Mouse (Mus musculus) ES-E14 (cell line): ENCODE measurements around the gene Cxadr. TPM values are rescaled to one million over a fixed set of nuclear protein-coding genes. Genes with fewer than 3 reads are reported as not detected.

Source experiments
- DNase-seq: peaks from one replicate; pipeline ENCODE4 v3.0.0-alpha.2; 2013; ENCODE audit warnings: low read depth, low spot score
- H3K27ac ChIP-seq: 2 replicates; pipeline ENCODE4 v1.5.1; 2012; ENCODE audit warnings: low read depth, mild to moderate bottlenecking, low read length, moderate library complexity, mixed read lengths; ENCODE audit not compliant: poor library complexity, insufficient read depth, severe bottlenecking
- H3K36me3 ChIP-seq: 2 replicates; pipeline ENCODE4 v1.6.1; 2012; ENCODE audit warnings: mild to moderate bottlenecking, low read length, moderate library complexity, mixed read lengths; ENCODE audit not compliant: control insufficient read depth, poor library complexity, insufficient read depth, severe bottlenecking
- H3K4me1 ChIP-seq, 2 experiments: fragments of 150-350 bp in 1 of 2; sonication (generic) in 1 of 2; 2 replicates each; pipeline ENCODE4 v1.6.1; 2012; ENCODE audit warnings: low read length in 2 of 2, mild to moderate bottlenecking in 1 of 2, mixed read lengths in 1 of 2; ENCODE audit not compliant: control insufficient read depth in 2 of 2, insufficient read depth in 2 of 2, poor library complexity in 1 of 2
- H3K4me3 ChIP-seq, 2 experiments: fragments of 150-350 bp in 1 of 2; sonication (generic) in 1 of 2; 2 replicates each; pipeline ENCODE4 v1.5.1; 2012; ENCODE audit warnings: low read length in 2 of 2, low read depth in 1 of 2, mild to moderate bottlenecking in 1 of 2, mixed read lengths in 1 of 2; ENCODE audit not compliant: insufficient read depth in 1 of 2, poor library complexity in 1 of 2, severe bottlenecking in 1 of 2
- H3K9ac ChIP-seq: 2 replicates; pipeline ENCODE4 v1.6.1; 2012; ENCODE audit warnings: low read depth, mild to moderate bottlenecking, low read length, mixed read lengths; ENCODE audit not compliant: poor library complexity, insufficient read depth, severe bottlenecking
- H3K9me3 ChIP-seq: fragments of 150-350 bp; sonication (generic); 2 replicates; pipeline ENCODE4 v1.6.1; 2012; ENCODE audit warnings: low read depth, mild to moderate bottlenecking, low read length; ENCODE audit not compliant: control insufficient read depth, insufficient read depth
- CHD2 ChIP-seq: IDR thresholded peaks from 2 replicates; pipeline ENCODE4 v1.6.1; 2014; ENCODE audit warnings: mild to moderate bottlenecking, low read depth, low read length, inconsistent platforms
- HCFC1 ChIP-seq: IDR thresholded peaks from 2 replicates; pipeline ENCODE4 v1.6.1; 2012; ENCODE audit warnings: low read length, inconsistent platforms, borderline replicate concordance; ENCODE audit not compliant: insufficient read depth
- MAFK ChIP-seq: IDR thresholded peaks from 2 replicates; pipeline ENCODE4 v1.6.1; 2014; ENCODE audit warnings: mild to moderate bottlenecking, low read depth, low read length, inconsistent platforms; ENCODE audit not compliant: insufficient read depth
- ZC3H11A ChIP-seq: IDR thresholded peaks from 2 replicates; pipeline ENCODE4 v1.6.1; 2012; ENCODE audit warnings: low read depth, mild to moderate bottlenecking, inconsistent platforms, low read length, borderline replicate concordance
- ZNF384 ChIP-seq: IDR thresholded peaks from 2 replicates; pipeline ENCODE4 v1.6.1; 2012; ENCODE audit warnings: low read depth, low read length, inconsistent platforms
- in situ Hi-C, 2 experiments: fragments of 600-800 bp; cut with MboI; formaldehyde crosslinking; loops; one replicate each; pipeline ENCODE4 v1.15.1; 2025; ENCODE audit warnings: low sequenced_read_pairs in 2 of 2, inconsistent platforms in 1 of 2; ENCODE audit not compliant: unreplicated experiment in 2 of 2
- total RNA-seq: library from RNA; depleted of rRNA; stranded (reverse); fragments of 300-350 nt; gene quantifications from 2 replicates; pipeline ENCODE4 v1.2.3, GENCODE M21; 2012

The Cxadr gene
- total RNA-seq, 1 experiment = 31.0 TPM

DNA sequence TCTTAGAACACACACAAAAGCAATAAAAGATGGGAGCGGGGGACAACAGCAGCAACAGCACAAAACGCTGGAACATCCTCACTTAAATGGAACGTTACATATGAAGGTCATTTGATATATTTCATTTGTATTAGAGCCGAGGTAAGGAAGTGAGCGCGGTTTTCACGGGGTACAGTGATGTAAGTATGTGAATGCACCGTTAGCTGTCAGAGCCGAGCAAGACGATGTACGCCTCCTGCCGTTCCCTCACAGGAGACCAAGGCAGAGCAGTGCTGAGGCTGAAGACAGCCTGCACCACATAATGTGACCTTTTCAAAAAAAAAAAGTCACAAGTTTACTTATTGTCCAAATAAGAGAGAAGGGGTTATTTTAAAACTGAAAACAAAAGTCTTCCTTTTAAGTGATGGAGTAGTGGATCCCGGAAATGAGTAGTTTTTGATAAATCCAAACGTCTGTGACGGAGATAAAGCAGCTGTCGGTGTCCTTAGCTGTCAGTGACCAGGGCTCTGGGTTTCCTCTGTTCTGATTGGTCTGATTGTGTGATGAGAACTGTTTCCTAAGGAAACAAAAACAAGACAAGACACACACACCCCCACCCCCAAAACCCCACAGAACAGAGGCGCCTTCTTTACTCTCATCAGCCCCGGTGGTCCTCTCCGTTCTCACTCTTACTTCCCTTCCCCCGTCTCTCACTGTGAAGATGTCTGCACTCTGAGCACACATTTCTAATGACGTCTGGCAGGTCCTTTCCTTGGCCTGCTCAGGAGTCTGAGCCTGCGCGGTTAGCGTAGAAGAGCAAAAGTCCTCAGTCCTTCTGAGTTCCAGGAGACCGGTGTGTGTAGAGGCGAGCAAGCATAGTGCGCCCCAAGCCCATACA is 24.9 kb downstream of the Cxadr start:
- Histone ChIP-seq H3K4me3 (no peak overlapping the region), H3K27ac (no peak overlapping the region), H3K4me1 (no peaks in the 10 kb centered on the region), H3K9me3 (no peaks in the 10 kb centered on the region), H3K9ac (no peak overlapping the region), H3K36me3 (peaks cover 14% of the 10 kb centered on the region; the same call in 1 of the 2 replicates)
- in situ Hi-C loops = no loop called here
- DNase-seq = no peak
- TF ChIP-seq ZNF384 (no peak), MAFK (no peak), CHD2 (no peak), ZC3H11A (no peak), HCFC1 (no peak)

DNA sequence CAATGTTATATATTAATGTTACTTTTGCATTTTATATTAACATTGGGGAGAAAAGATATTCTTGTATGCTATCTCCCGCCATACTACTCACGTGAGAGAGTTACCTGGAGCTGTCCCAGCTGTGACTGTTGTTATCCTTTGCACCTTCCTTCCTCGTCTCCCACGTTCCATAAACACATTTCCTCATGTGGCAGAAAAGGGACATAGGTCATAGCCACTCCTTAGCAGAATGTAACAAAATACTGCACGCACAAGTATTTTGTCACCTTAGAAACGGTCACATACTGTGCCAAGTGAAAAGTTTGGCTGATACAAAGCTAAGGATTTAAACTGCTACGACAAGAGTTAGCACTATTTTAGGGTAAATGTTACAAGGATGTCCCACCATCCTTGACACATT is 26.3 kb downstream of the Cxadr start:
- Histone ChIP-seq H3K27ac (no peak overlapping the region), H3K36me3 (peaks cover 14% of the 10 kb centered on the region), H3K4me3 (no peak overlapping the region), H3K4me1 (no peaks in the 10 kb centered on the region), H3K9me3 (no peaks in the 10 kb centered on the region), H3K9ac (no peak overlapping the region)
- no peak for DNase-seq
- in situ Hi-C loops = no loop called here
- no peak for TF ChIP-seq MAFK
- TF ChIP-seq ZNF384 = no peak
- TF ChIP-seq HCFC1 = no peak
- TF ChIP-seq CHD2 = no peak
- no peak for TF ChIP-seq ZC3H11A

DNA sequence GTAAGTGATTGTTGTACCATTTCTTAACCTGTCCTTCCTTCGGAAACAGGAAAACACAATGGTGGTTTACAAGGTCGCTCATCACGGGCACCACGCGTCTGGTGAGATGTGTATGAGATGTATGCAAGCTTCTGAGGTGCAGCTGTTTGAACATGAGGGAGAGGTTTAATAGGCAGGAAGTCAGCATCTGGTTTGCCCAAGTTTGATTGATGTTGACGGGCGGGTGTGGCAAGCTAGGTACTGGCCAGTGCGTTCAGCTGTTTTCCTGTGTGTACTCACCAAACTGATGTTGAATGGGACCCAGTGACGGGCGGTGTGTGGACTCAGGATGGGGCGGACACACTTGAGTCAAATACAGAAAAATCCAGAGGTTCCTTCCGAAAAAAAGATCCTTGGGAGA is 26.7 kb downstream of the Cxadr start:
- in situ Hi-C loops = no loop called here
- no peak overlapping the region for H3K27ac ChIP-seq
- no peaks in the 10 kb centered on the region for H3K4me1 ChIP-seq
- DNase-seq = no peak
- TF ChIP-seq ZC3H11A = no peak
- TF ChIP-seq ZNF384 = no peak
- TF ChIP-seq CHD2 = no peak
- TF ChIP-seq MAFK = no peak
- no peak for TF ChIP-seq HCFC1
- no peak overlapping the region for H3K4me3 ChIP-seq
- H3K9ac ChIP-seq = no peak overlapping the region
- peaks cover 18% of the 10 kb centered on the region for H3K36me3 ChIP-seq
- no peaks in the 10 kb centered on the region for H3K9me3 ChIP-seq

DNA sequence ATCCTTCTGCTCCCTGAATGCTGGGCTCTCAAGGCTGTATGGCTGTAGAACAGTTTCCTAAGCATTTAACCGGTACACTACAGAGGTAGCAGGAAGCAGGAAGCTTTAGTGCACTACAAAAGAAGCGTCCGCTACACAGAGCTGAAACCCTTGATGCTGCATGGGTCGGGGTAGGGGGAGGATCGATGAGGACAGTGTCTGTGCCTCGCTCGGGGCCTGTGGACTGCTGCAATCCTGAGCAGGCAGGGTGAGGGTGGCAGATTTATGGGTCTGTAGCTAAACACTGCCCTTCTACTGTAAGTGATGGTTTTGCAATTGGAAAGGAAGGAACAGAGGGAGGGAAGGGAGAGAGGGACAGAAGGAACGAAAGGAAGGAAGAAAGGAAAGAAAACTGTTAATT is 35.9 kb downstream of the Cxadr start:
- in situ Hi-C loops = loop anchor here in 1 of 2 experiments (10.0 kb wide), 1 partner anchor 132 kb away; no protein-coding TSS in a partner anchor
- no peak for DNase-seq
- Histone ChIP-seq H3K9me3 (no peaks in the 10 kb centered on the region), H3K9ac (no peak overlapping the region), H3K4me3 (no peak overlapping the region), H3K27ac (no peak overlapping the region), H3K4me1 (no peaks in the 10 kb centered on the region), H3K36me3 (peaks cover 24% of the 10 kb centered on the region)
- TF ChIP-seq HCFC1 (no peak), CHD2 (no peak), ZNF384 (no peak), ZC3H11A (no peak), MAFK (no peak)

DNA sequence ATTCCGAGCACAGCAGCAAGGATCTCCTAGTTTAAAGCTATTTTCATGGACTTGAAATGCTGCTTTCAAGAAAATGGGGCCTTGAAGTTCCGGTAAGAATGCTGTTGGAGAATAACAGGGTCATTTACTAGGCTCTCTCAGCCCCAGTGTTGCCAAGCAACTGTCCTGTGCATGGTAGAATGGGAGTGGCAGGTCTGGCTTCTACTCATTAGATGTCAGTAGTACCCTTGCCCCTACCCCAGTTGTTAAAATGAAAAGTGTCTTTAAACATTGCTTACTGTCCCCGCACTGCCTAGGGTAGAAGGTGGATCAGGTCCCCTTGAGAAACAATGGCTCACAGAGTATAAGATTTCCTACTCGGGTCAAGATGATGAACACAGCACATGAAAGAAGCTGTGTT is 40.1 kb downstream of the Cxadr start:
- no peak overlapping the region for H3K9ac ChIP-seq
- no peak for TF ChIP-seq CHD2
- no peak for TF ChIP-seq HCFC1
- no peak for TF ChIP-seq ZC3H11A
- TF ChIP-seq ZNF384 = no peak
- TF ChIP-seq MAFK = no peak
- H3K4me1 ChIP-seq = no peaks in the 10 kb centered on the region
- in situ Hi-C loops = loop anchor here in 1 of 2 experiments (10.0 kb wide), 1 partner anchor 137 kb away; no protein-coding TSS in a partner anchor
- peaks cover 2% of the 10 kb centered on the region for H3K36me3 ChIP-seq
- H3K27ac ChIP-seq = no peak overlapping the region
- H3K9me3 ChIP-seq = no peaks in the 10 kb centered on the region
- H3K4me3 ChIP-seq = no peak overlapping the region
- no peak for DNase-seq
